Mouse (Mus musculus) kidney, embryonic 15.5 days (tissue): ENCODE data around the gene Abi1. TPM values are rescaled to one million over a fixed set of nuclear protein-coding genes. Genes with fewer than 3 reads are reported as not detected.

Experiments
- ATAC-seq: fragments of 200-750 bp; cut with Nextera tagmentation; replicated peaks from 2 replicates; pipeline ENCODE4 v1.8.0; 2017; ENCODE audit warnings: moderate TSS enrichment; ENCODE audit not compliant: low FRiP score
- H3K27ac ChIP-seq: fragments of 300-500 bp; sonication (generic); 2 replicates; pipeline ENCODE4 v1.5.1; 2015; ENCODE audit warnings: mild to moderate bottlenecking, inconsistent platforms
- H3K27me3 ChIP-seq: fragments of 300-500 bp; sonication (generic); 2 replicates; pipeline ENCODE4 v1.6.1; 2015; ENCODE audit warnings: inconsistent platforms
- H3K36me3 ChIP-seq: fragments of 300-500 bp; sonication (generic); 2 replicates; pipeline ENCODE4 v1.6.1; 2015; ENCODE audit warnings: inconsistent platforms
- H3K4me1 ChIP-seq: fragments of 300-500 bp; sonication (generic); 2 replicates; pipeline ENCODE4 v1.6.1; 2015; ENCODE audit warnings: inconsistent platforms
- H3K4me2 ChIP-seq: fragments of 300-500 bp; sonication (generic); 2 replicates; pipeline ENCODE4 v1.6.1; 2015; ENCODE audit warnings: moderate library complexity, mild to moderate bottlenecking, inconsistent platforms
- H3K4me3 ChIP-seq: fragments of 300-500 bp; sonication (generic); replicated peaks from 2 replicates; pipeline ENCODE4 v1.5.1; 2015; ENCODE audit warnings: mild to moderate bottlenecking, inconsistent platforms
- H3K9ac ChIP-seq: fragments of 300-500 bp; sonication (generic); 2 replicates; pipeline ENCODE4 v1.6.1; 2015; ENCODE audit warnings: mild to moderate bottlenecking, inconsistent platforms
- H3K9me3 ChIP-seq: fragments of 300-500 bp; sonication (generic); replicated peaks from 2 replicates; pipeline ENCODE4 v1.6.1; 2016; ENCODE audit warnings: inconsistent platforms
- whole genome bisulfite sequencing: fragments of 180-500 bp; shearing (Covaris S2); methylation state at CpG from one replicate; pipeline ENCODE4 v1.1.7; 2015; ENCODE audit warnings: mixed read lengths; 5-methylcytosine and 5-hydroxymethylcytosine counted together
- polyA plus RNA-seq: library from polyadenylated mRNA; unstranded; fragments of >200 nt; fragmentation: Nextera tagmentation; extraction: Ambion mirVana; gene quantifications from 2 replicates; pipeline ENCODE4 v1.2.1, GENCODE M21; 2015

Abi1 gene
- polyA plus RNA-seq = 47.6 and 50.9 TPM in 2 replicates

DNA sequence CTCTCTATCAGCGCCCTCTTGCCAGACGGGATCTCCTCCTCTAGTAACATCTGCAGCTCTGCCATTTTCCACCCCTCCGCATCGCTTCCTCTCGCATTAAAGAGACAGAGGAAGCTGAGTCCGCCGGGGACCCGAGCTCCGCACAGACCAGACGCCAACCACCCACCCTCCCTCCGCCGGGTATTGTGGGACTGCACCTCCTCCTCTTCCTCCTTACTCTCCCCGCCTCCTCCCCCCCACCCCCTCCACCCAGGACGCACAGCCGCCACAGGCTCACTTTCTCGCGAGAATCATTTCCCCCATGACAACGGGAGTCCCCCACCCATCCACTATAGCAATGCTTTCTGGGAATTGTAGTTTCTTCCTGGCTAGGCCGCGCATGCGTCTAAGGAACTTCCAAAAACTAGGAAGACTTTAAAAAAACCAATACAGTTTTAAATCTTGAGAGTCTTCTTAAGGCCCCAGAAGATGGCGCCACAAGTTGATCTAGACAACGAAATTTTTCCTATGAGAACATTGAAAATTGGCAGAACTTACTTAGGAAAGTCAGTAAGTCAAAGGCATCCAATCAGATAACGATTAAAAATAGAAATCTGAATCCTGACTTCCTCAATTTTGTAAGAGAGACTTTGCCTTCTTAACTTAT is at the start of gene Abi1:
Gene Abi1 (minus strand): TSS at position 241 of the 646 bp plus-strand sequence.
- 2% methylated on average over 24 of the region's 24 CpGs for WGBS
- Histone ChIP-seq H3K27ac (peak within 1 kb of the TSS; percentile 99), H3K4me2 (peak within 1 kb of the TSS; percentile 62), H3K4me3 (peak within 1 kb of the TSS; percentile 99), H3K36me3 (no peaks in the 10 kb centered on the region), H3K4me1 (peaks cover 7% of the 10 kb centered on the region), H3K9me3 (no peaks in the 10 kb centered on the region), H3K9ac (peak within 1 kb of the TSS; percentile 95), H3K27me3 (no peaks in the 10 kb centered on the region)
- peak; percentile 99 for ATAC-seq

DNA sequence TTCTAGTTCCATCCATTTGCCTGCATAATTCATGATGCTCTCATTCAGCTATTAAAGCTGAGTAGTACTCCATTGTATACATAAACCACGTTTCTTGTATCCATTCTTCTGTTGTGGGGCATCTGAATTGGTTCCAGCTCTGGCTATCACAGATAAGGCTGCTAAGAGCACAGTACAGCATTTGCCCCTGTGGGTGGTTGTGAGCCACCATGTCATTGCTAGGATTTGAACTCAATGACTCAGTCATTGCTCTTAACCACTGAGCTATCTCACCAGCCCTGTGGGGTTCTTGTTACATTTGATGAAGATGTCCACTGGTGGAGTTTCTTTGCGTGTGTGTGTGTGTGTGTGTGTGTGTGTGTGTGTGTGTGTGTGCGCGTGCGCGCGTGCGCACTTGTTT is 44.5 kb upstream of the Abi1 start:
- H3K9ac ChIP-seq = no peak overlapping the region
- H3K4me2 ChIP-seq = no peak overlapping the region
- no peak overlapping the region for H3K4me3 ChIP-seq
- H3K27me3 ChIP-seq = no peaks in the 10 kb centered on the region
- H3K36me3 ChIP-seq = peaks cover 65% of the 10 kb centered on the region
- 93% methylated on average over 8 of the region's 8 CpGs for WGBS
- ATAC-seq = no peak
- H3K9me3 ChIP-seq = no peaks in the 10 kb centered on the region
- H3K4me1 ChIP-seq = no peaks in the 10 kb centered on the region
- H3K27ac ChIP-seq = no peak overlapping the region

DNA sequence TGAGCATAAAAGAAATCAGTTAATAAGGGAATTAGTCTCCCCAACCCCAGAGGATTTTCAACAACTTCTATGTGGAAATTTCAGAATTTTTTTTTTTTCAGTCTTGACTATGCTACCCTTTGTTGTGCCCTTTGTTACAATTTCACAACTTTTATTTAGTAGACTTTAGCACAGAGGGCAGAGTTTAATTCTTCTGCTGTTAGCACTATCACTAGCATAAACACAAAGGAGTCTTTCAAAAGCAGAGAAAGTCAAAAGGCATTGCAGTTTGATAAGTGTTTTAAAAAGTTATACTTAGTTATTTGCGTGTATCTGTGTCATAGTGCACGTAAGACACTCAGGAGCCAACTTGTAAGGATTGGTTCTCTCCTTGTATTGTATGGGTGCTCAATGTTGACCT is 38.5 kb upstream of the Abi1 start:
- Histone ChIP-seq H3K36me3 (peaks cover 67% of the 10 kb centered on the region), H3K4me3 (no peak overlapping the region), H3K27me3 (no peaks in the 10 kb centered on the region), H3K27ac (no peak overlapping the region), H3K9me3 (no peaks in the 10 kb centered on the region), H3K4me2 (no peak overlapping the region), H3K4me1 (no peaks in the 10 kb centered on the region), H3K9ac (no peak overlapping the region)
- 97% methylated on average over 2 of the region's 2 CpGs for WGBS
- ATAC-seq = no peak

DNA sequence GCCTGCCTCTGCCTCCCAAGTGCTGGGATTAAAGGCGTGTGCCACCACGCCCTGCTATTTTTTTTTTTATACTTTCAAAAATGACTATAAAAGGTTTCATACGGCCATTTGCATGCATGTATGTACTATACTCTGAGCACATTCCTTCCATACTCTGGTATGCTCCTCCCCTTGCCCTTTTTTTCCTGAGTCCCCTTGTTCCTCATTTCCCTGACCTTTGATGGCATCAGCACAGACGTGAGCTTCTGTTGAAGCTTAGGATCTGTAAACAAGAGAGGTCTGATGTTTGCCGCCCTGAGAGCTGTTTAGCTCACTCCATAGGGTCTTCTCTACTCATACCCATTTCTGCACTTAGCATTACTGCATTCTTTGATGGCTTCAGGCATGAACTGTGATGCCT is 37.7 kb upstream of the Abi1 start:
- Histone ChIP-seq H3K4me2 (no peak overlapping the region), H3K4me1 (no peaks in the 10 kb centered on the region), H3K9me3 (no peaks in the 10 kb centered on the region), H3K27ac (no peak overlapping the region), H3K36me3 (peaks cover 63% of the 10 kb centered on the region), H3K4me3 (no peak overlapping the region), H3K9ac (no peak overlapping the region), H3K27me3 (no peaks in the 10 kb centered on the region)
- ATAC-seq = no peak
- WGBS = 95% methylated on average over 5 of the region's 5 CpGs

DNA sequence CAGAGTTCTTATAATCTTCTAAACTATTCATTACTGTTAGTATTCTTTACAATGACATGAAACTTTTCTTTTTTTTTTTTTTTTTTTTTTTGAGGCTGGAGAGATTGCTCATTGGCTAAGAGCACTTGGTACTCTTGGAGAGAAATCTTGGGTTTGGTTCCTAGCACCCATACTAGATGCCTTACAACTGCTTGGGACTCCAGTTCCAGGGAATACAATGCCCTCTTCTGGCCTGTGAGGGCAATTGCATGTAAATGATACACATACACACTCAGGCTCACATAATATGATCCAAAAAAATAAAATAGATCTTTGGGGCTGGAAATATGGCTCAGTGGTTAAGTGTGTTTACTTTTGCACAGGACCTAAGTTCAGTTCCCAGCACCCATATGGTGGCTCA is 36.7 kb upstream of the Abi1 start:
- H3K9me3 ChIP-seq = no peaks in the 10 kb centered on the region
- no peaks in the 10 kb centered on the region for H3K4me1 ChIP-seq
- H3K4me2 ChIP-seq = no peak overlapping the region
- no peak overlapping the region for H3K9ac ChIP-seq
- H3K27ac ChIP-seq = no peak overlapping the region
- H3K36me3 ChIP-seq = peaks cover 58% of the 10 kb centered on the region
- ATAC-seq = no peak
- H3K4me3 ChIP-seq = no peak overlapping the region
- H3K27me3 ChIP-seq = no peaks in the 10 kb centered on the region

DNA sequence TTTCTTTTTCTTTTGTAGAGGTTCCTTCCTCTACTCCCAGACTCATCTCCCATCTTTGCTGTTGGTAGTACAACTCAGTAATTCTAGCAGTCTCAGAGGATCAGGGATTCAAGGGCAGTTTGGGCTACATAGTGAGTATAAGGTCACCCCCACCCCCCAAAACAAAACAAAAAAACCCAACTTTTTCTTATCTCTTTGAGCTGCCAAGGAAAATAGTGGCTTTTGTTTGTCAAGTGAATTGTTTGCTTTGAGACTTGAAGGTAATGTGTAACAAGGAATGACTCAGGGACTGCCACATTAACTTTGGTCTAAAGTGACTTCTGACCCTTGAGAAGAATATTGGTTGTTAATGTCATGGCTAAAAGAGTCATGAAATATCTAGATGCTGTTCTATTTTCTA is 35.8 kb upstream of the Abi1 start:
- no peak for ATAC-seq
- H3K27ac ChIP-seq = no peak overlapping the region
- no peak overlapping the region for H3K4me2 ChIP-seq
- no peak overlapping the region for H3K4me3 ChIP-seq
- no peaks in the 10 kb centered on the region for H3K4me1 ChIP-seq
- no peak overlapping the region for H3K9ac ChIP-seq
- no peaks in the 10 kb centered on the region for H3K9me3 ChIP-seq
- H3K36me3 ChIP-seq = peaks cover 55% of the 10 kb centered on the region
- H3K27me3 ChIP-seq = no peaks in the 10 kb centered on the region

DNA sequence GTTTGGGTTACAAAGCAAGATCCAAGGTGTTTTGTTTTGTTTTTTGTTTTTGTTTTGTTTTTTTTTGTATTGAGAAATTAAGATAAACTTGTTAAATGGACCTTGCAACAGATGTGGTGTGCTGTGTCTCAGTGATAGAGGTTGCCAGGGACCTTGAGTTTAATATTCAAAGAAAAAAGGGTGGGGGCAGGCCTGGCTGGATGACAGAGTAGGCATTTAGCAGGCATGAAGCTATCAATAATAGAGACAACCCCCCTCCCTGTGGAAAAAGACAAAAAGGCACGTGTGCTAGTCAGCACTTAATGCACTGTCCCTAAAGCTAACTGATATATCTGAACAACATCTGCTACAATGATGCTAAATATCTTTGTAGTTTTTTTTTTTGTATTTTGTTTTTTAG is 31.4 kb upstream of the Abi1 start:
- Histone ChIP-seq H3K4me1 (peaks cover 8% of the 10 kb centered on the region; the same call in 1 of the 2 replicates), H3K4me2 (no peak overlapping the region), H3K9me3 (no peaks in the 10 kb centered on the region), H3K27ac (no peak overlapping the region), H3K9ac (no peak overlapping the region), H3K27me3 (no peaks in the 10 kb centered on the region), H3K4me3 (no peak overlapping the region), H3K36me3 (peaks cover 23% of the 10 kb centered on the region)
- 61% methylated on average over 1 of the region's 1 CpGs for WGBS
- ATAC-seq = no peak

DNA sequence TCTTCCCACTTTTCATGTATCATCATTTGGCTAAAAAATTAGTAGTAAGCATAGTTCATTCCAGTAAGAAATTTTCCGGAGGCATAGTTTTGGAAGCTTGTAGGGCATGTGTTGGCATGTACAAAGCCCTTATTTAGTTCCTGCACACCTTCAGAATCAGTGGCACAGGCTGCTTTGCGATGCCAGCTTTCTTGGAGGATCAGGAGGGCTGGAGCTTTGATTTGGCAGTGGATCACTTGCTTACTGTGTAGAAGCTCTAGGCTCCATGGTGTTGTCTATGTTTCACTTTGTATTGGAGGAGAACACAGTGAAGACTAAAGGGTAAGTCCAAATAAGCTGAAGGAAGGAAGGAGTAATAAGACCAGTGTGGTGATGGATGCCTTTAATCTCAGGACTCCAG is 30.4 kb upstream of the Abi1 start:
- 94% methylated on average over 2 of the region's 2 CpGs for WGBS

DNA sequence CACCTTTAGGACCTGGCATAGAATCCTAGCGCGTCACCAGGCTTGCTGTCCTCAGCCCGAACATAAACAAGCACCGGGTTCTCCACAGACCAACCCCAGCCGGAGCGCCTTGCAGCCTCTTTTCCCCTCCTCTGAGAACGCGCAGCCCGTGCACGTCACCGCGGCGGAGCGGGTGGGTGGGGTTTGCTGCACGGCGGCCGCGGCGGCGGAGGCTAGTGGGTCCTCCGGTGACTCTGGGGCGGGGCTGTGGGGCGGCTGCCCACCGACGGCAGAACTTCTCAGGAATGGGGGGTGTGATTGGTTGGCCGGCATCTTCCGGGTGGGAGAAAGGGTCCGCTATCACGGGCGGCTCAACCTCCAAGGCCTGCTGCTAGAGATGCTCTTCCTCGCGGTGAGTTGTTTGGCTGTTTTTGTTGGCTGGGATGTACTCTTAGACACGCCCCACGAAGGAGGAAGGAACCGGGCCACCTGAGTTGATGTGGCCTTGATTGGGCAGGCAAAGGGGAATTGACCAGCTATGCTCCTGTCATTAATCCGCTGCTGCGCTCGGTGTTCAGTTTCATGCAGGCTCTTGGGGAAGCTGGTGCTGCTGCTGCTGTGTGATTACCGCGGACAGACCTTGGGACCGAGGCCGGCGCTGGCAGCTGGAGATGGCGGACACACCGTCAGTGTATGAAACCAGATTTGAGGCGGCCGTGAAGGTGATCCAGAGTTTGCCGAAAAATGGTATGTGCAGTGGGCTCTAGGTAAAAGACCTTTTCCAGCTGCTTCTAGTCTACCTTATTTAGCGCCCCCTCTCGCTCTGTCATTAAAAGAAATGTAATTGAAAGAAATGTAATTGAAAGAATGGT is 29.1 kb upstream of the Abi1 start:
- WGBS = under 1% methylated on average over 50 of the region's 50 CpGs
- peak; percentile 94 for ATAC-seq
- peak overlapping the region; percentile 68 for H3K4me3 ChIP-seq

More for the DNA sequence above, 30.4 kb upstream of the Abi1 start:
- H3K27me3 ChIP-seq = no peaks in the 10 kb centered on the region
- ATAC-seq = no peak
- H3K4me3 ChIP-seq = no peak overlapping the region
- no peaks in the 10 kb centered on the region for H3K9me3 ChIP-seq
- H3K27ac ChIP-seq = no peak overlapping the region
- H3K36me3 ChIP-seq = peaks cover 18% of the 10 kb centered on the region
- no peak overlapping the region for H3K4me2 ChIP-seq
- H3K4me1 ChIP-seq = peaks cover 8% of the 10 kb centered on the region; the same call in 1 of the 2 replicates
- no peak overlapping the region for H3K9ac ChIP-seq

DNA sequence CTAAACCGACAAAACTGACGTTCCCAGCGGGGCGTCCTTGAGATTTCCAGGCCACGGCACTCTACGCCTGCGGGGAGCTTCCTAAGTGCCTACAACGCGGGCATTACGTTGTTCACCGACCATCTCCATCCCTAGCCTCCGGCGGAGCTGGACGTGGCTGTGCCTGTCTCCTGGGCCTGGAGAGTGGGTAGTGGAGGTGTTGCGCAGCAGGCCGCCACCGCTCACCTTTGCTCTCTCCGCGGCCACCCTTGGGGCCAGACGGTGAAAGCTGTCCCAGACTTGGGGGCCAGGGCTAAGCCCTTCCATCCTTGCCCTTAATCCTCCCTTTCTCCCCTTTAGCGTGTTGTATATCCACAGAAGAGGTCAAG is 28.3 kb upstream of the Abi1 start:
- H3K9me3 ChIP-seq = no peaks in the 10 kb centered on the region
- under 1% methylated on average over 21 of the region's 21 CpGs for WGBS
- H3K4me3 ChIP-seq = peak overlapping the region; percentile 68
- ATAC-seq = peak; percentile 68
- H3K4me2 ChIP-seq = peak overlapping the region; percentile 97
- H3K27me3 ChIP-seq = no peaks in the 10 kb centered on the region
- H3K36me3 ChIP-seq = peaks cover 11% of the 10 kb centered on the region; the same call in 1 of the 2 replicates
- peaks cover 8% of the 10 kb centered on the region; the same call in 1 of the 2 replicates for H3K4me1 ChIP-seq
- H3K27ac ChIP-seq = peak overlapping the region; percentile 97
- H3K9ac ChIP-seq = peak overlapping the region; percentile 80

More for the DNA sequence above, 29.1 kb upstream of the Abi1 start:
- Histone ChIP-seq H3K27ac (peak overlapping the region; percentile 97), H3K4me2 (peak overlapping the region; percentile 97), H3K36me3 (peaks cover 13% of the 10 kb centered on the region; the same call in 1 of the 2 replicates), H3K4me1 (peaks cover 8% of the 10 kb centered on the region; the same call in 1 of the 2 replicates), H3K9me3 (no peaks in the 10 kb centered on the region), H3K9ac (peak overlapping the region; percentile 80), H3K27me3 (no peaks in the 10 kb centered on the region)

DNA sequence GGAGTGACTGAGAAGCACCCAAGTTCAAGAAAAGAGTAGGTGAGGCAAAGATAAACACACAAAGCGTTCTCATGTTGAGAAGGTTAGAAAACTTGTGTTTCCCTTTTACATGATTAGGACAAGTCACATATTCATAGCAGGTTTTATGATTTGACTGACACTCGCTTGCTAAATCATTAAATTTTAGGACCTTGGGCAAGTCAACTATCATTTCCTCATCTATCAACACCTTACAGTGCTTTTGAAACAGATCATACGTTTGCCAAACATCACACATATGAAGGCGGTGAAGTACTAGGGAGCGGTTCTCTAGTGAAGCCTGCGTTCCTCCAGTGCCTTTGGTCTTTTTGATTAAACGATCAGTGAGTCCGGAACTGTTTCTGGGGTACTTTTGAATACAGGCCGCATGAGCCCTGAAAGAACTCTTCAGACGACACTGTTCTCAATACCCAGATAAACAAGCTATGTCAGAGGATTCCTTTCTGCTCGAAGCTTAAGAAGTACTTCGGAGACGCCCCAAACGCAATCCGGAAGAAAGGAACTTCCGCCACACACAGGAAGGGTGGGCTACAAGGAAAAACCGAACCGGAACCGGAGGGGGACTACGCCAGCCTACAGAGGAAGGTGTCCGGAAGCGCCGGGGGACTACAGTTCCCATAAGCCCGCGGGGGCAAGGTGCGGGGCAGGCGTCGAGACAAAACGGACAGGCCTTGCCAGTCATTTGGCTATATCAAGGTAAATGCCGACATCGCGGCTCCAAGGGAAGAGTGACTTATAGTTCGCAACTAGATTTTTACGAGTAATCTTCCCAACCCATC is 27.7 kb upstream of the Abi1 start, which contains the start of gene Acbd5:
Gene Acbd5 (plus strand): TSS at position 616 of the 818 bp plus-strand sequence.
- Histone ChIP-seq H3K9me3 (no peaks in the 10 kb centered on the region), H3K27ac (peak within 1 kb of the TSS; percentile 97), H3K4me3 (peak within 1 kb of the TSS; percentile 68), H3K36me3 (0 out of 2 replicates have a peak, but pooled peaks cover 11% of the 10 kb centered on the region), H3K4me2 (peak within 1 kb of the TSS; percentile 97), H3K9ac (peak within 1 kb of the TSS; percentile 80), H3K27me3 (no peaks in the 10 kb centered on the region), H3K4me1 (peaks cover 8% of the 10 kb centered on the region; the same call in 1 of the 2 replicates)
- WGBS = 3% methylated on average over 34 of the region's 34 CpGs
- ATAC-seq = peak; percentile 95
